Mouse (Mus musculus) testis, postnatal 10 days (tissue): ENCODE measurements around the gene Dnah5.
"Not testable (repeated sequence)": the region's sequence is repeated elsewhere in the genome, so short reads cannot be mapped to it uniquely, and the experiment has no call there.

ENCODE experiments used
- DNase-seq: peaks from one replicate; pipeline ENCODE4 v3.0.0; 2021; ENCODE audit warnings: low spot score

Gene Dnah5

DNA sequence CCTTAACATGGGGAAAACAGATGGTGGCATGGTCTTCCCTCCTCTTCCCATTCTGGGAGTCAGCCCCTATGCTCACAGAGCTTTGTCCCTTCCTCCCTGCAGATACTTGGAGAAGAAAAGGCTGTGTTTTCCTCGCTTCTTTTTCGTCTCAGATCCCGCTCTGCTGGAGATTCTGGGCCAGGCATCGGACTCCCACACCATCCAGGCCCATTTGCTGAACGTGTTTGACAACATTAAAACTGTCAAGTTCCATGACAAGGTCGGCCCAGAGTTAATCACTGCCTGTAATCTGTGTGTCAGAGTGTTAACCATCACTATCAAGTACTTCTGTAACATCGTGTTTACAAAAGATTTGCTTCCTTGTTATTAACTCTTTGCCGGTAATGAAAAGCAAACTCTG, 103.6 kb downstream of the Dnah5 start:
- no peak for DNase-seq

DNA sequence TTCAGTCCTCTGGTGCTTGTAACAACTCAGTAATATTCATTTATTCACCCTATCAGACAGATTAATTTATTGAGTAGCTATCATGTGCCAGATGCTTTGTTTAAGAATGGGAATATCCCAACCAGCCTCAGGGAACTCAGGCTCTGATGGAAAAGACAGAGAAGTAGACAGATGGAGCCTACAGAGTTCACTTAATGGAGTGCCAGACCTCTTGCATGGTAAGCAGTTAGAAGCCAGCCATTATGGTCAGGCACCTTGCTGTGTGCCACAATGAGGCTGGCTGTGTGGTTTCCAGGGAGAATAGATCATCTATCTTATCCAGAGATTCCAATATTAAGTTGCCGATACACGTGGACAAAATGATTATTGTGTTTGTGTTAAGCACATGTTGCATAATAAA, 104.3 kb downstream of the Dnah5 start:
- DNase-seq, result no peak

DNA sequence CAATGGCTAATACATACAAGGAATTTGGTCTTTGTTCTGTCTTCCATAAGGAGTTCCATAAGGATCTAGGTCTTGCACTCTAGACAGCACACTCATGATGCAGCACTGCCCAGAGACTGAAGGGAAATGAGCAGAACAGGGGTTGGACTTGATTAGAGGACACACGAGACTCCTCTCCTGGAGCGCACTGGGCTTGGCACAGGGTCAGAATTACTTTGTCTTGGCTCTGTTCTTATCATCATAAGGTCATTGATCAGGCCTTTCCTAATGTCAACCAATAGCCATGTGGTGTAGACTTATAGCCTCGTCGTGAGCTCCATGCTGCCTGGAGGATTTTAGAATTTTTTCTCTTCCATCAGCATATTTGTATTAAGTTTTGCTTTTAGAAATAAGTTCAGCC, 107.0 kb downstream of the Dnah5 start:
- DNase-seq, result no peak

DNA sequence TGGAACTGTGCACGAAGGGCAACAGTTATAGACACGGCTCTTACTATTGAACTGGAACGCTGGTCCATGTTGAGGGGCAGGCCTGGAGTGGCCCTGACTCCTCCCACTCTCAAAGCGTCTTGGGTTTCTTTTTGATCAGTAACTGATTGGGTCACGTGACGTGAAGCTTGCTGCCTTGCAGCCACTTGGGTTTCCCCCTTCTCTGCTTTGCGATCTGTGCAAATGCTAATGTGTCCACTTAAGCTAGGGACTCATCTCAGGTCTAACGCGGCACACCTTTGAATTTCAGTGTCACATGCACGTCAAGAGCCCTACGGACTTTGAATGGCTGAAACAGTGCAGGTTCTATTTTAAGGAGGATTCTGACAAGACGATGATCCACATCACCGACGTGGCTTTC, 109.9 kb downstream of the Dnah5 start:
- DNase-seq, result no peak

DNA sequence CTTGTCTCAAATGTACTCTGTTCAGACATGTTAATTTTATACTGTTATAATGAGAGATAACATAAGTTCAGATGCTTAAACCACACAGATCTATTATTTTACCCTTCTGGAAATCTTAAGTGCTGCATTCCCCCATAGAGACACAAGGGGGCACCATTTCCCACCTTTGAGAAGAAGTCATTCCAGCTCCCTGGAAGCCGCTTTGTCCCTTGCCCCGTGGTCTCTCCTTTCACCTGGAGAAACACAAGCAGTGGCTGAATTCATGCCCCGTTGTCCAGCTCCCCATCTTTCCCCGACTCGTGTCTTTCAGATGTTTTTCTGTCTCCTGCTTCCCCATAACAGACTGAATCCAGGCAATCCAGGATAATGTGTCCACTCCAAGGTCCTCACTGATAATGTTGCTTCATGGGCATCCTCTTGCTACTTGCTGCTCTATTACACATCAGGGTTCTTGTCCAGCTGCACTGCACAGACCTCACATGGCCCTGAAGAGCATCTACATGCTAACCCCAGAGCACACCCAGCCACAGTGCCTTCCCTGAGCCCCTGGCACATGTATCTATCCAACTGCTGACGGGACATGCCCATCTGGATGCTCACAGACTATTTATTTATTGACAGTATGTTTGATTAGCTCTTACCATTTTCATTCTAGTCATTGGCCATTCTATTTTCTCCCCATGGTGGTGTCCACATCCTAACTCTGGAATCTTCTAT, 112.4 kb downstream of the Dnah5 start:
- DNase-seq, result peak; percentile 61

DNA sequence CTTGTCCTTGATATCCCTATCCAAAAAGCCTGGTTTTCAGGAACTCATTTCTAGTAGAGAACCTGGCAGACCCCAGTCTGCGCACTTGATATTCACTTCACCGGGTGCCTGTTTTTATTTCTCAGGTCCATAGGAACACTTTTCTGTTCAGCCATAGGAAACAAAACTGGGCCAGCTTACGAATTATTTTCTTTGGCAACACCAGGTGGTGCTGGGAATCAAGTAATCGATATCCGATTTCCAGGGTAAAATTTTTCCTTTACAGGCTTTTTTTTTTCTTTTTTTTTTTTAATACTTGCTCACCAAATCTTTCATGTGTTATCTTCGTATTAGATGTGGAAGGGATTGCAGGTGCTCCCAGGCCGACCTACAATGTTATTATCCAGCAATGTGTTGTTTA, 119.0 kb downstream of the Dnah5 start:
- DNase-seq, result no peak

DNA sequence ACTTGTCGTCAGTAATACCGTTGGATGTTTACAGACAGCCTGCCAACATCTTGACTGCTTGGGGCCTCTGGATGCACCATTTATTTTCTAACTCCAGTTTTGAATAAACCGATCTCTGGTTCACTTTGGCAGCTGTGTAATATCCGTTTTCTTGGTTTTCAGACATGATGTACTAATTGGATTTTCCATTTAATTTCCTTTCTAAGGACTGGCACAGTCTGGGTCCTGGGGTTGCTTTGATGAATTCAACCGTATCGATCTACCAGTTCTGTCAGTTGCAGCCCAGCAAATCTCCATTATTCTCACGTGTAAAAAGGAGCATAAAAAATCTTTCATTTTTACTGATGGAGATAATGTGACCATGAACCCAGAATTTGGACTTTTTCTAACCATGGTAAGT, 123.4 kb downstream of the Dnah5 start:
- no peak for DNase-seq

DNA sequence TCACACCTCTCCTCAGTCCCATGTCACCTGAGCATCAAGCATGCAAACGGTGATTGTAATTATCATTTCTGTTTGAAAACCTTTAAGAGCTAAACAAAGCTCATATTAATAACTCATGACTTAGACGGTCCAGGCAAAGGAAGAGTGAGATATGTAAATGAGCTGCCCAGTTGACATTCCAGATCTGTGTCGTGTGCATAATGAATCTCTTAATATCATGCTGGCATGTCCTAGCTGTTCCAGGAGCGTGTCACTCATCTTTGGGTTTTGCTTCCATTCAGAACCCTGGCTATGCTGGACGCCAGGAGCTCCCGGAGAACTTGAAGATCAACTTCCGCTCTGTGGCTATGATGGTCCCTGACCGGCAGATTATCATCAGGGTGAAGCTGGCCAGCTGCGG, 123.9 kb downstream of the Dnah5 start:
- no peak for DNase-seq

DNA sequence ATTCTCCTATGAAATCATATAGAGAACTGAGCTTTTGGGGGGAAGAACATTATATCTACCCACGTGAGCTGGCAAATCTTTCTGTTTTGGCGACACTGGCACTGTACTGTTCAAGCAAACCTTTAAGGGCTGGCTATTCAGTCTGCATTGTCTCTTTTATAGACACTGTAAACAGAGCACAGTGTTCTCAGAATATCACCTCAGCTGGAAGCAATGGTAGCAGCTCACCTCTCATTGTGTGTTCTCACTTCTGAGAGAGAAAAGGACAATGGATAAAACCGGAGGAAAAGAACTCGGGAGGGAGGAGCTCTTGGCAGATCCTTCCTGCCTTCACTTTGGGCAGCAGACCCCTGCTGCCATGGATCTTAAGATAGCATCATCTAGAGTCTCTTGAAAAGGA, 137.6 kb downstream of the Dnah5 start:
- no peak for DNase-seq

DNA sequence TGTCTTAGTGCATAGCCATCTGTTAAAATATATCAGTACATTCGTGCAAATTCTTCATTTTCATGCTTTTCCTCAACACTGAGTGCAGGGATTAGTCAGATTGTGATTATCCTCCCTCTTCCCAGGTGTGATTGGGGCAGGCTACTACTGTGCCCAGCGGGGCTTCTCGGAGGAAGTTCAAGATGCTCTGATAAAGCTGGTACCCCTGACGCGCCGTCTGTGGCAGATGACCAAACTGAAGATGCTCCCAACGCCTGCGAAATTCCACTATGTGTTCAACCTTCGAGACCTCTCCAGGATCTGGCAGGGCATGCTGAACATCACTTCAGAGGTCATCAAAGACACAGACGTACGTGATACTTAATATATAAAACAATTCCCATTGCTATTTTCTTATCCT, 164.0 kb downstream of the Dnah5 start:
- DNase-seq, result no peak

DNA sequence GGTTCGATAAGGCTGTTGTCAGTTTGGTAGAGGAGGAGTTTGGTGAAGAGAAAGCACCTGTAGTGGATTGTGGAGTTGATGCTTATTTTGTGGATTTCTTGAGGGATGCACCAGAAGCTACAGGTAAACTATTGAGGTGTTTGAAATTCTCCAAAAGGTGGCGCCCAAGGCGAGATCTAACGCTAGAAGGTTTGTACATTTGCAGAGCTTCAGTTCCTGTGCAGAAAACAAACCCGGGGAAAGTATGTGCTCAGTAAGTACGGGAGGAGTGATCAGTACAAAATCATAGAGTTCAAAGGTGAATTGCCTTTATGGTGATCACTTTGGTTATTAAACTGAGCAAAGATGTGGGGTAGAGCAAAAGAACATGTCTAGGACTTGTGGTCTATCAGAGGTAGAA, 166.9 kb downstream of the Dnah5 start:
- no peak for DNase-seq

DNA sequence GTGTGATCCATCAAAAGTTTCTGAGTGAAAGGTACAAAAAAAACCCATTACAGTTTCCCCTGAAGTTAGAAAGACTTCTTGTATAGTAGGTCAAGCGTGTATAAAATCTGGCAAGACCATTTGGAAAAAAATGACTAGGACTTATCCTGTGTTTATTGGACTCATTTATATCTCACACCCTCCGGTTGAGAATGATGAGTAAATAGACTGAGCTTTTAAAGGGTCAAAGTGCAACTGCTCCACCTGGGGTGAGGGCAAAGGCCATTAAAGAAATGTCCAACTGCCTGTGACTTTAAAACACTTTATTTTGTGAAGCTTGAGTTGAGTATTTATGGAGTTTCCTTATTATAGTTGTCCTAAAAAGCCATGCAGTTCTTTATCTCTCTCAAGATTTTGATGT, 168.0 kb downstream of the Dnah5 start:
- DNase-seq, result no peak

DNA sequence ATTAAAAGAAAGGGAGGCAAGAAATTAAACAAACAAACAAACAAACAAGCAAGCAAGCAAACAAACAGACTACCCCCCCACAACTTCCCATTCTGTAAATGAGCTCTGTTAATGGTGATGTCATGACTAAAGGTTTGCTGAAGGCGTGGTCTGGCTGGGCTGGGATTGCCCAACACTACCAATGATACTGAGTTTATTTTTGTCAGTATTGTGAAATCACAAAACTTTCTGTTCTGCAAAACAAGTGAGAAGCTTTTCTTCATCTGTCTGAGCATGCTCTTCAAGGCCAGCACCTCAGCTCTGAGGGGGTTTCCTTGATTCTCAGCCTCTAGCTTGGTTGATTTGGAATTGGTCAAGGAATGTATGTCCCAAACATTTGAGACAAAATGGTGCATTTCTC, 170.8 kb downstream of the Dnah5 start:
- no peak for DNase-seq

DNA sequence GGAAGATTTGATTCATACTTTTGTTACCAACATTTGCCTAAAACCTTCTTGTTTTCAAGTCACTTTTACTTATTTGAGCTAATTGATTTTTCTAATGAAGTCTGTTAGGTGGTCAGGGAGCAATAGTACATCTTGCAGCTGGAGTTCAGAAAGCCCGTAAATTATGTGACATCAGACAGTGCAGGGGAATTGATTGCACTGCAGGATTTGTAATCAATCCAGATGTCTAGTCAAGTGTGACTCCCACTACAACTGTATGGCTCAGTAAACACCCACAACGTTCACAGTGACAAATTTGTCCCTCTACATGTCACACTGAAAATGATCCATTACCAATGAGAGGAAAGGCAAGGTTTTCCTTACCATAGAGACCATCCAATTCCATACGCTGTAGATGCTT, 177.4 kb downstream of the Dnah5 start:
- DNase-seq, result no peak

DNA sequence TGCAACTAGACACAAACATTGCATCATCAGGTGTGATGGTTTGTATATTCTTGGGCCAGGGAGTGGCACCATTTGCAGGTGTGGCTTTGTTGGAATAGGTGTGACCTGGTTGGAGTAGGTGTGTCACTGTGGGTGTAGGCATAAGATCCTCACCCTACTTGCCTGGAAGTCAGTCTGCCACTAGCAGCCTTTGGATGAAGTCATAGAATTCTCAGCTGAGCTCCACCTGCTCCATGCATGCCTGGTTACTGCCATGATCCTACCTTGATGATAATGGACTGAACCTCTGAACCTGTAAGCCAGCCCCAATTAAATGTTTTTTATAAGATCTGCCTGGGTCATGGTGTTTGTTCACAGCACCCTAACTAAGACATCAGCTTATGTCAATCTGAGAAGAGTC, 190.2 kb downstream of the Dnah5 start:
- DNase-seq, result not testable (repeated sequence)

DNA sequence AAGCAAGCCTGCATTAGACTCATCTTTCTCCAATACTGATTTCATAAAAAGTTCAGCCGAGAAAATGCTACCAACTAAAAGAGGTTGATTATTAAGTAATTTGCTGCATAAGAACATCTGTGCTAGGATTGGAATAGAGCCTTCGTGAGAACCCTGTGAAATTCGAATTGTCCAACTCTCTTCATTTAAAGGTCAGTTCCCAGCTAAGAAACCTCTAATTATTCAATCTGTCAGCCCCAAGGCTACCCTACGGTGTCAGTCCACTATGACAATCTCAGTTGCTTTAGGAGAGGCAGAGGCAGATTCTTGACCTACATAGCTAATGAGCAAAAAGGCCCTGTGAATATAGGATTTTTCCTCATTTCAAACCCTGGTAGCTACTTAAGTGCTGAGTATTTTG, 191.9 kb downstream of the Dnah5 start:
- no peak for DNase-seq

DNA sequence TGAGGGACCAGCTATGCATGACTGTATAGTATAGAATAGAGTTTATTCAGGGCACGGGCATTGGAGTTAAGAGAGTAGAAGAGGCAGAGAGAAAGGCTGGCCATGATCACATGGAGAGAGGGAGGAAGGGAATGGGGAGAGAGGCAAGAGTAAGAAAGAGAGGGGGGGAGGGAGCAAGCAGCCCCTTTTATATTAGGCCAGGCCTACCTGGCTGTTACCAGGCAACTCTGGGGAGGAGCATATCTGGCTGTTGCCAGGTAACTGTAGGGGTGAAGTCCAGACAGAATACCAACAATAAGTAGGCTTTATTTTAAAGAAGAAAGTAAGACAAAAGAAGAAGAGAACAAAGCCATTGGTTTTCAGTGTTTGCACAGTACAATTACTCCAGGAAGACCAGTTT, 194.9 kb downstream of the Dnah5 start:
- DNase-seq, result no peak

DNA sequence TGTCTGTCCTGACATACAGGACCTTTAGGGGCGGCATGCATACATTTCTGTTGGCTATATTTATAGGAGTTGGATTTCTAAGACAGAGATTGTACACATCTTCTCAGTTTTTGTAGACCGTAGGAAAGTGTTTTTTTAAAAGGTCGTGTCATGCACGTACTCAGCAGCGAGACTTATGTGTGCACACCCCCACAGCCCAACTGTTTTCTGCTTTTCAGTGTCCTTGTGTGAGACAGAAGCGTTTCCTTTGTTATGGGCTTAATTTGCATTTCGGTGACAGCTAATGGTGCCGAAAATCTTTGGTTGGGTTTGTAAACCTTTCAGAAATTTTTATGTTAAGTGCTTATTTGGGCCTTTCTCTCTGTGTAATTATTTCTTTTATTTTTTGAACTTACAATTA, 195.7 kb downstream of the Dnah5 start:
- DNase-seq, result no peak

DNA sequence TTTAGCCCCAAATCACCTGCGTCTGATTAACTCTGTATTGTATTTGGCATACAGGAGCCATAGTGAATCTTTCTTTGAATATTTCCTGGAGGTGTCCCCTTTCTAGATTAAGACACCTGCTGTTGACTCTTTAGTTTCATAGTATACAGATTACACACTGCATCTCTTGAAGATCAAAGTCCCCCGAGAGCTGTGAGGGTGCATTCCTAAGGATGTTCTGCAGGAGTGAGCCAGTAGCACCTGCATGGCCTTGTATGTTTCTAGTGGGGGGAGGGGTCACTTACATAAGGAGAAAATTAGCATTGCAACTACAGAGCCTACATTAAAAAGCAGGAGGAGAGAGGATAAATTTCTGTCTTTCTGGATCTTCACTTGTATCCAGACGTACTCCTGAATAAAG, 201.1 kb downstream of the Dnah5 start:
- DNase-seq, result no peak

DNA sequence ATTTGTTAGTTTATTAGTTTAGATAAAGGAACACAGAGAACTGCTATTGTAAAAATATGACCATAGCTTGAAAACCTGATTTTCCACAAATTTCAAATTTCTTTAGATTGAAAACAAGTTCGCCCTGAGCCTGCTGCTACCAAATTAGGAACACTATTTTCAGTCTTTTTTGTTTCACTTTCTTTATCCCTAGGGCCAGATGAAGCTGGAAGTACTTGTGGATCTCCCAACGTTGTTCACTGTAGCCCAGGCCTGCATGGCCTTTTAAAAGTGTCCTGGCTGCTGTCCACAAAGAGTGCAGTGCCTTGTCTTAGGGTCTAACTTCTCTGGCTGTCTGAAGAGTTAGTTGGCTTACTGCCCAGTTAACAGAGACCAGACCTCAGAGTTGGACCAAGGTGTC, 201.6 kb downstream of the Dnah5 start:
- no peak for DNase-seq

DNA sequence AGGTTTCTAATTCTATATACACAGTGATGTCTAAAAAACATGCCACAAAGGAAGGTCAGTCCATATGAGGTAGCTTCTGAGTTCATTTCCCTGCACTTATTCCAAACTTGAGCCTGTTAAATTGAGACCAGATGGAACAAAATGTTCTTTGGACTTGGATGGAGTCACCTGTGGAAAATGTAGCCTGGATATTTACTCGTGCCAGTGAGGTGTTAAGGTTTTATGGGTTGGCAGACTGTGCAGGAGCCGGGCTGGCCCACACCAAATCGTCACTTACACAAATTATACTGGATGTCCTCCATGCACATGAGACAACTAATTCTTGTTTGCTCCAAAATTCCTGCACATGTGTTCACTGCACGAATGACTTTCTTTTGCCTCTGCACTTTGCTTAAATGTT, 236.2 kb downstream of the Dnah5 start:
- DNase-seq, result no peak

DNA sequence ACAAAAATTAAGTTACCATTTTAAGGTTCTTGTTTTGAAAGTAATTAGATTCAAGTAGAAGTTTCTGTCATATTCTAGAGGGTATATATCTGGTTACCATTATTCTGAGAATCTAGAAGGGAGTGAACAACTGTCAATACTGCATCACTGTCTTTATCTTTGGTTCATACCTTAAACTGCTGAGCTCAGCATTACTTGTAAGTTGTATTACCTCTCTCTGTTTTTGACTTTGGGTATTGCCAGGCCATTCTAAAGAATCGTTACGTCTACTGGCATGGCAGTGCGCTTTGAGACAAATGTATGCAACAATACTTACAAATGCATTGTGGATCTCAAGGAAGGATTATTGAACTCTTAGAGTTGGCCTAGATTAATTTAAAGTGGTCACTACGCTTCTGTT, 240.9 kb downstream of the Dnah5 start:
- DNase-seq, result no peak

DNA sequence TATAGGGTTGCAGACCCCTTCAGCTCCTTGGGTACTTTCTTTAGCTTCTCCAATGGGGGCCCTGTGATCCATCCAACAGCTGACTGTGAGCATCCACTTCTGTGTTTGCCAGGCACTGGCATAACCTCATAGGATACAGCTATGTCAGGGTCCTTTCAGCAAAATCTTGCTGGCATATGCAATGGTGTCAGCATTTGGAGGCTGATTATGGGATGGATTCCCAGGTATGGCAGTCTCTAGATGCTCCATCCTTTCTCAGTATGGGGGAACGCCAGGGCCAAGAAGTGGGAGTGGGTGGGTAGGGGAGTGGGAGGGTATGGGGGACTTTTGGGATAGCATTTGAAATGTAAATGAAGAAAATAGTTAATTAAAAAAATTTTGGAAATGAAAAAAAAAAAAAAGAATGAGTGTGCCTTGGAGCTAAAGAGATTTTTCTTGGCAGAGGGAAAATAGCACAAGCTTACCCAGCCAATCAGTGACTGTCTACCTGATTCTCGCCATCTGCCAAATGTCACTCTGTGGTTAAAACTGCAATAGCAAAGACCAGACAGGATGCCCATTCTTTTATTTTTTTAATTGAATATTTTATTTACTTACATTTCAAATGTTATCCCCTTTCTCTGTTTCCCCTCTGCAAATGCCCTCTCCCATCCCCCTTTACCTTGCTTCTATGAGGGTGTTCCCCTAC, 257.7 kb downstream of the Dnah5 start:
- not testable (repeated sequence) for DNase-seq

DNA sequence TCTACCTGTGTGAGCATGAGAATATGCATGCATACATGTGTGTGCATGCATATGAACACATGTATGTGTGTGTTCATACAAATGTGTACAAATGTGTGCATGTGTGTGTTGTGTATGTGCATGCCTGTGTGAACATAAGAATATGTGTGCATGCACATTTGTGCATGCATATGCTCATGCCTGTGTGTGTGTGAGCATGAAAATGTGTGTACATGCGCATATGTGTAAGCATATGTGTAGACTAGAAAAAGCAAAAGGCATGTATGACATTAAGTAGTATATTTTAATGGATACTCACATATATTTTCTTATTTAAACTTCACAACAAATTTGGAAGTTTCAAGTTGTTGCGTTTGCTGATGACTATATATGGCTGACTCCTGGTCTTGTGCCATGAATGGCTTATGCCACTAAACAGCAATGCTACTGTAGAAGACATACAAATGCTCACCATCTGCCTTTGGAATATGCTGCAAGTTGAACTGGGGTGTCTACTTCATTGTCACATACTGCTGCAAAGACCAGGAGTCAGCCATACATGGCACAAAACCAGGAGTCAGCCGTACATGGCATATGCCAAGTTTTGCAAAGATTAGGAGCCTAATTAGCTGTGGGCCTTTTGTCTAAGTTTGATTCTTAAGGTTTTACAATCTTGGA, 263.2 kb downstream of the Dnah5 start:
- DNase-seq, result no peak
